Mouse (Mus musculus) erythroblast, embryonic 14.5 days (primary cell): ENCODE measurements around the gene Tmem176b.

Experiments
- GATA1 ChIP-seq: IDR thresholded peaks from 2 replicates; pipeline ENCODE4 v1.6.1; 2012; ENCODE audit warnings: low read length, inconsistent platforms, mixed read lengths
- TAL1 ChIP-seq: IDR thresholded peaks from 3 replicates; pipeline ENCODE4 v1.6.1; 2012; ENCODE audit warnings: low read length, inconsistent platforms, mixed read lengths

DNA sequence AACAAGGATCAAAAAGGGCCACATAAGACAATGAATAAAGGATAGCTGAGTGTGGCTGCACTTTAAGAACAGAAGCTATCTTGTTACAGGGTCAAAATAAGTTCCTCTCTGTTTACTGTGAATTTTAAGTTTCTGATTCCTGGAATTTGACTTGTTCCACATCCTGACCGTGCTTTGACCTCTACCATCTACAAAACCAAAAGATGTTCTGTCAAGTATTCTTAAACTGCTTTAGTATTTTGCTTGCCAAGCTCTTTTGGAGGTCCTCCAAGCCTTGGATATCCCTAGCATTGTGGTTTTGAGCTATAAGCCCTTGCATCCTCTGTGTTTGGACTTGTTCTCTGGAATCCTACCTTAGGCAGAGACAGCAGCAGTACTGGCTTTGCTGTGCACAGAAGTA lies 56.1 kb downstream of the Tmem176b start:
- TF ChIP-seq GATA1 = no peak
- no peak for TF ChIP-seq TAL1
